Mouse (Mus musculus) liver, embryonic 16.5 days (tissue): ENCODE measurements around the gene Hoxc5. TPM values are rescaled to one million over a fixed set of nuclear protein-coding genes. Genes with fewer than 3 reads are reported as not detected.

Experiments
- ATAC-seq: fragments of 200-750 bp; cut with Nextera tagmentation; 2 replicates; pipeline ENCODE4 v1.8.0; 2017; ENCODE audit warnings: low read depth, mild to moderate bottlenecking, moderate number of reproducible peaks, moderate library complexity
- H3K27ac ChIP-seq: fragments of 300-500 bp; sonication (generic); 2 replicates; pipeline ENCODE4 v1.5.1; 2014; ENCODE audit warnings: mild to moderate bottlenecking, low read length
- H3K27me3 ChIP-seq: fragments of 300-500 bp; sonication (generic); 2 replicates; pipeline ENCODE4 v1.6.1; 2014; ENCODE audit warnings: low read depth, low read length, mixed read lengths; ENCODE audit not compliant: control insufficient read depth, insufficient read depth
- H3K36me3 ChIP-seq: fragments of 300-500 bp; sonication (generic); 2 replicates; pipeline ENCODE4 v1.6.1; 2014; ENCODE audit warnings: mild to moderate bottlenecking; ENCODE audit not compliant: control insufficient read depth, insufficient read depth
- H3K4me1 ChIP-seq: fragments of 300-500 bp; sonication (generic); 2 replicates; pipeline ENCODE4 v1.6.1; 2014; ENCODE audit warnings: low read depth, low read length, mixed read lengths; ENCODE audit not compliant: control insufficient read depth
- H3K4me2 ChIP-seq: fragments of 300-500 bp; sonication (generic); 2 replicates; pipeline ENCODE4 v1.6.1; 2014; ENCODE audit warnings: low read depth, low read length, mixed read lengths
- H3K4me3 ChIP-seq: fragments of 300-500 bp; sonication (generic); 2 replicates; pipeline ENCODE4 v1.5.1; 2014; ENCODE audit warnings: low read depth, mild to moderate bottlenecking, low read length
- H3K9ac ChIP-seq: fragments of 300-500 bp; sonication (generic); 2 replicates; pipeline ENCODE4 v1.6.1; 2014; ENCODE audit warnings: low read depth, low read length
- H3K9me3 ChIP-seq: fragments of 300-500 bp; sonication (generic); replicated peaks from 2 replicates; pipeline ENCODE4 v1.6.1; 2016; ENCODE audit warnings: low read length; ENCODE audit not compliant: control insufficient read depth
- WGBS: fragments of 180-500 bp; shearing (Covaris S2); extraction: QIAGEN DNeasy Blood & Tissue Kit; methylation state at CpG from one replicate; pipeline ENCODE4 v1.1.7; 2014; ENCODE audit not compliant: insufficient replicate concordance; 5-methylcytosine and 5-hydroxymethylcytosine counted together
- polyA plus RNA-seq: library from polyadenylated mRNA; unstranded; fragments of >200 nt; fragmentation: Nextera tagmentation; extraction: Ambion mirVana; gene quantifications from 2 replicates; pipeline ENCODE4 v1.2.1, GENCODE M21; 2015

Gene Hoxc5
- polyA plus RNA-seq, 1 experiment from 2014 or later: 0.09 TPM

DNA sequence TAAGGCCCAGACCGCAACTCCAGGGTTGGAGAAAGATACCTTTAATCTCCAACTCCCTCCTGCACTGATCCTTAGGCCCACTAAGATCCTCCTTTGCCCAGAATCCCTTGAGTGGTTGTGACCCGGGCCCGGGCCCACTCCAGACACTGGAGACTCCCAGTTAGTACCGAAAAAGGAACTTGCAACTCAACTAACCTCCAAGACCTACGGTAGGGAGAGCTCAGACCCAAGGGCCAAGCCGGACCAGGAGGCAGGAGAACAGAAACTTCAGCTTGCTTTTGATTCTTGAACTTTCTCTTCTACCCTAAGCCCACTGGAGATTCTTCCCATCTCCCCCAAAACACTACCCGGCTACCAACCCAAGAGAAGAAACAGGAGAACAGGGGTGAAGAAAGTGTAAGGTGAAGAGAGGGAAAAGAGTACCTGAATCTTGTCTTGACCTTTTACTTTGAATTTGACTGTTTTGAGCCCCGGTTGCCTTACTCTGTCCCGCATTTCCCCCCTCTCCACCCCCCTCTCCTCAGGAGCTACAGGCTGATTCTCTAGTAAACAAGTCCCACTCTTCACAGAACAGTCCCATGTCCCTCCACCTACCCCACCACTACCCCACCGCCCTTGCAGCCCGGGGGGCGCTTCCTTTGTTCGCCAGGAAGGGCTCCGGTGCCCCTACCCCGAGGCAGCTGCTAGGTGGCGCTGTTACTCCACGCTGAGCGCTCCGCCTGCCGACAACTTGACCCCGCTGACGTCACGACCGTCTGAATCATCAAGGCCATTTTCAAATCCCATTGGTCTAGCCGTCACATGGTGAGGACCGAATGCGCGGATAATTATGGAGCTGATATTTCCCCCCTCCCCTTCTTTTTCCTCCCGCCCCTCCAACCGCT, 1.1 kb upstream of the Hoxc5 start:
- H3K36me3 ChIP-seq: no peaks in the 10 kb centered on the region
- no peak overlapping the region for H3K4me2 ChIP-seq
- ATAC-seq: no peak
- H3K27ac ChIP-seq: no peak overlapping the region
- peaks cover 95% of the 10 kb centered on the region for H3K27me3 ChIP-seq
- H3K9me3 ChIP-seq: no peaks in the 10 kb centered on the region
- 3% methylated on average over 30 of the region's 30 CpGs for WGBS
- no peak overlapping the region for H3K9ac ChIP-seq
- no peaks in the 10 kb centered on the region for H3K4me1 ChIP-seq
- no peak overlapping the region for H3K4me3 ChIP-seq

DNA sequence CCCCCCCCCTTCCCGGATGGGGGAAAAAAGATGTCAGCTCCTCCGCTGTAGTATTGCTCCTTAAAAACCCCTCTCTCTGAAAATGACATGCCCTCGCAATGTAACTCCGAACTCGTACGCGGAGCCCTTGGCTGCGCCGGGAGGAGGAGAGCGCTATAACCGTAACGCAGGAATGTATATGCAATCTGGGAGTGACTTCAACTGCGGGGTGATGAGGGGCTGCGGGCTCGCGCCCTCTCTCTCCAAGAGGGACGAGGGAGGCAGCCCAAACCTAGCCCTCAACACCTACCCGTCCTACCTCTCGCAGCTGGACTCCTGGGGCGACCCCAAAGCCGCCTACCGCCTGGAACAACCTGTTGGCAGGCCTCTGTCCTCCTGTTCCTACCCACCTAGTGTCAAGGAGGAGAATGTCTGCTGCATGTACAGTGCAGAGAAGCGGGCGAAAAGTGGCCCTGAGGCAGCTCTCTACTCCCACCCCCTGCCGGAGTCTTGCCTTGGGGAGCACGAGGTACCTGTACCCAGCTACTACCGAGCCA, 399 bp upstream of the Hoxc5 start, which contains the start of gene Hoxc10:
Hoxc10 (plus strand) TSS at position 21 of the 536 bp plus-strand sequence.
- Histone ChIP-seq H3K4me3 (no peak within 1 kb of the TSS), H3K9me3 (no peaks in the 10 kb centered on the region), H3K27me3 (peaks cover 95% of the 10 kb centered on the region), H3K4me2 (no peak within 1 kb of the TSS), H3K4me1 (no peaks in the 10 kb centered on the region), H3K9ac (no peak within 1 kb of the TSS), H3K36me3 (no peaks in the 10 kb centered on the region), H3K27ac (no peak within 1 kb of the TSS)
- ATAC-seq: no peak
- WGBS: 4% methylated on average over 27 of the region's 27 CpGs

DNA sequence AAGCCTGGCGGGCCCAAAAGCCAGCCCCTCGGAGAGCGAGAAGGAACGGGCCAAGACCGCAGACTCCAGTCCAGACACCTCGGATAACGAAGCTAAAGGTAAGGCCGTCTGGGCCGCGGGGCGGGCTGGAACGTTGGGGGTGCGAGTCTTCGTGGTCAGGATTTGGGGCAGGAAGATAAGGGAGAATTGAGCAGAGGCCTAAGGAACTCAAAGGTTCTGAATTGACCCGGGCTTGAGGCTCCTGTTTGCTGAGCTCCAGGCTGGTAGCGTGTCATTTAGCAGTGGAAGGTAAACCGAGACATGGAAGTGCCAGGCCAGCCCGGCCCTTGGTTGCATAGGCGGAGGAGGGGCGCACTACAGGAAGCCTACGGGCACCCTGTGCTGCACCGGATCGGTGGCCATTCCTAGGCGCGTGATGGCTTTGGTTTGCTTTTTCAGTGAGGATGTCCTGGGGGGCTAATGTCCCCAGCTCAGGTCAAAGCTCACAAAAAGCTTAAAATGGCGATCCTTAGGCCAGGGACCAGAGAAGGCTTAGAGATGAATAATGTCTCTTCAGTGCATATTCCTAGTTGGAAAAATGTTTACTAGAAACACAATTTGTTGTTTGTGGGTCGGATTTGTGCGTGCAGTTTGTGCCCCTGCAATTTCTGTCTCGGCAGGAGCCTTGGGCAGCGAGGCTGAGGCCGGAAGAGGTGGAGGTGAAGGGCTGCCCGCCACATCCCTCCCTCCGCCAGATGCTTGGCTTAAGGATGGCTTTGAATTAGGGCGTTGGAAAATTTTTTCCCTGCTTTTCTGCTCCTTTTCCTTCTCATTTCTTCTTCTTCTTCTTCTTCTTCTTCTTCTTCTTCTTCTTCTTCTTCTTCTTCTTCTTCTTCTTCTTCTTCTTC, 511 bp downstream of the Hoxc5 start:
- peaks cover 96% of the 10 kb centered on the region for H3K27me3 ChIP-seq
- H3K9ac ChIP-seq: no peak overlapping the region
- no peak overlapping the region for H3K4me3 ChIP-seq
- H3K27ac ChIP-seq: no peak overlapping the region
- H3K9me3 ChIP-seq: no peaks in the 10 kb centered on the region
- H3K4me1 ChIP-seq: no peaks in the 10 kb centered on the region
- WGBS: 4% methylated on average over 34 of the region's 34 CpGs
- H3K36me3 ChIP-seq: no peaks in the 10 kb centered on the region
- no peak overlapping the region for H3K4me2 ChIP-seq
- ATAC-seq: no peak

GRCm38 (mm10) chr15:102969296-102969695, 2.1 kb downstream of the Hoxc5 start:
- no peaks in the 10 kb centered on the region for H3K4me1 ChIP-seq
- no peak overlapping the region for H3K4me3 ChIP-seq
- H3K4me2 ChIP-seq: no peak overlapping the region
- H3K27ac ChIP-seq: no peak overlapping the region
- peaks cover 96% of the 10 kb centered on the region for H3K27me3 ChIP-seq
- 8% methylated on average over 1 of the region's 1 CpGs for WGBS
- no peak for ATAC-seq
- H3K36me3 ChIP-seq: no peaks in the 10 kb centered on the region
- H3K9ac ChIP-seq: no peak overlapping the region
- H3K9me3 ChIP-seq: no peaks in the 10 kb centered on the region

- no peak for ATAC-seq
- no peak overlapping the region for H3K4me3 ChIP-seq
- H3K9ac ChIP-seq: no peak overlapping the region
- H3K4me2 ChIP-seq: no peak overlapping the region
- no peaks in the 10 kb centered on the region for H3K9me3 ChIP-seq
- no peak overlapping the region for H3K27ac ChIP-seq
- peaks cover 95% of the 10 kb centered on the region for H3K27me3 ChIP-seq
- WGBS: under 1% methylated on average over 12 of the region's 12 CpGs
- H3K4me1 ChIP-seq: no peaks in the 10 kb centered on the region
- no peaks in the 10 kb centered on the region for H3K36me3 ChIP-seq
Measured at GRCm38 (mm10) chr15:102970740-102971139, 3.5 kb downstream of the Hoxc5 start.

DNA sequence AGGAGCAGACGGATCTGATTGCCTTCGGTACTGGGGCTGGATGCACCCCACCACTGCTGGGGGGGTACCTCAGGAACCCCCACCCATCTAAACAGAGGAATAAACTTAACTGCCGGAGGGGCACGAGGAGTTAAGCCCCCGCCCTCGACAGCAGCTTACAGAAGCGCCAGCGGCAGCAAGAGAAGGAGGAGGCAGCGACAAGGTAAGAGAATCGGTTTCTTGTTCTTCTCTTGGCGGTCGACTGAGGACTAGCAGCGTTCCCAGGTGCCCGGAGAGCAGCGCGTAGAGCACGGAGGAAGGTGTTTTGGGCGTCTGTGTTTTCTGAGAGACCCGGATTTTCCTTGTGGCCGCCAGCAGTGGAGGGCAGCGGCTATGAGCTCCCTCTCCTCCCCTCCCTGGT, 5.0 kb downstream of the Hoxc5 start:
- Histone ChIP-seq H3K4me3 (no peak overlapping the region), H3K4me1 (no peaks in the 10 kb centered on the region), H3K27me3 (peaks cover 95% of the 10 kb centered on the region), H3K9ac (no peak overlapping the region), H3K27ac (no peak overlapping the region), H3K9me3 (no peaks in the 10 kb centered on the region), H3K36me3 (no peaks in the 10 kb centered on the region), H3K4me2 (no peak overlapping the region)
- 3% methylated on average over 20 of the region's 21 CpGs for WGBS
- no peak for ATAC-seq

GRCm38 (mm10) chr15:102972753-102973152, 5.5 kb downstream of the Hoxc5 start:
- WGBS: 2% methylated on average over 6 of the region's 6 CpGs
- Histone ChIP-seq H3K4me2 (no peak overlapping the region), H3K27ac (no peak overlapping the region), H3K4me3 (no peak overlapping the region), H3K27me3 (peaks cover 95% of the 10 kb centered on the region), H3K4me1 (no peaks in the 10 kb centered on the region), H3K9me3 (no peaks in the 10 kb centered on the region), H3K36me3 (no peaks in the 10 kb centered on the region), H3K9ac (no peak overlapping the region)
- ATAC-seq: no peak

DNA sequence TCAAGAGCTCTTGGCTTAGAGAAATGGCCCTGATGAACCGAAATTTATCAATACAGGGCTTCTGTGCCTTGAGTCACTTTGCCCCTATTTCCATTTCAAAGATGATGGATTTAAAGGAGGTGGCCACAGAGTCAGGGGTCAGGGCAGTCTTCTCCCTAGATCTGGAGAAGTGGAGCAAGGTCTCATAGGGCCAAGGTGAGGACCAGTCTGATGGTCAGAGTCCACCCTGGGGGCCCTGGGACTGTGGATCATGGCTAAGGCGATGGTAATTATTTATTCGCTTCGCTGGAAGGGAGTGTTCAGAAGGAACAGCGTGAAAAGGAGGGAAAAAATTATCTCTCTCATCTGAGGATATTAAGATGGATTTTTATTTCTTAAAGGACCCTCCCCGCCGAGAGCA, 7.8 kb downstream of the Hoxc5 start:
- Histone ChIP-seq H3K4me2 (no peak overlapping the region), H3K27ac (no peak overlapping the region), H3K4me3 (no peak overlapping the region), H3K4me1 (no peaks in the 10 kb centered on the region), H3K36me3 (no peaks in the 10 kb centered on the region), H3K27me3 (peaks cover 97% of the 10 kb centered on the region), H3K9ac (no peak overlapping the region), H3K9me3 (no peaks in the 10 kb centered on the region)
- 4% methylated on average over 7 of the region's 7 CpGs for WGBS
- ATAC-seq: no peak
